Mouse (Mus musculus) heart, embryonic 15.5 days (tissue): ENCODE results near the gene 2210011C24Rik. TPM values are rescaled to one million over a fixed set of nuclear protein-coding genes. Genes with fewer than 3 reads are reported as not detected.

Source experiments
- ATAC-seq: fragments of 200-750 bp; cut with Nextera tagmentation; replicated peaks from 2 replicates; pipeline ENCODE4 v1.8.0; 2017; ENCODE audit warnings: low read depth, moderate TSS enrichment; ENCODE audit not compliant: insufficient number of reproducible peaks, insufficient read depth, low FRiP score
- H3K27ac ChIP-seq: fragments of 300-500 bp; sonication (generic); 2 replicates; pipeline ENCODE4 v1.5.1; 2015; ENCODE audit warnings: mild to moderate bottlenecking, inconsistent platforms
- H3K27me3 ChIP-seq: fragments of 300-500 bp; sonication (generic); 2 replicates; pipeline ENCODE4 v1.6.1; 2015; ENCODE audit warnings: inconsistent platforms
- H3K36me3 ChIP-seq: fragments of 300-500 bp; sonication (generic); 2 replicates; pipeline ENCODE4 v1.6.1; 2015; ENCODE audit warnings: mild to moderate bottlenecking, inconsistent platforms
- H3K4me1 ChIP-seq: fragments of 300-500 bp; sonication (generic); replicated peaks from 2 replicates; pipeline ENCODE4 v1.6.1; 2015; ENCODE audit warnings: inconsistent platforms
- H3K4me2 ChIP-seq: fragments of 300-500 bp; sonication (generic); 2 replicates; pipeline ENCODE4 v1.6.1; 2015; ENCODE audit warnings: inconsistent platforms, mild to moderate bottlenecking, moderate library complexity
- H3K4me3 ChIP-seq: fragments of 300-500 bp; sonication (generic); 2 replicates; pipeline ENCODE4 v1.5.1; 2015; ENCODE audit warnings: mild to moderate bottlenecking, inconsistent platforms
- H3K9ac ChIP-seq: fragments of 300-500 bp; sonication (generic); 2 replicates; pipeline ENCODE4 v1.6.1; 2015; ENCODE audit warnings: mild to moderate bottlenecking, inconsistent platforms
- H3K9me3 ChIP-seq: fragments of 300-500 bp; sonication (generic); replicated peaks from 2 replicates; pipeline ENCODE4 v1.6.1; 2016; ENCODE audit warnings: inconsistent platforms
- WGBS: fragments of 180-500 bp; shearing (Covaris S2); methylation state at CpG from one replicate; pipeline ENCODE4 v1.1.7; 2015; ENCODE audit warnings: mixed read lengths; 5-methylcytosine and 5-hydroxymethylcytosine counted together
- polyA plus RNA-seq: library from polyadenylated mRNA; unstranded; fragments of >200 nt; fragmentation: Nextera tagmentation; extraction: Ambion mirVana; gene quantifications from 2 replicates; pipeline ENCODE4 v1.2.1, GENCODE M21; 2015

Gene 2210011C24Rik
- polyA plus RNA-seq, 1 experiment from 2014 or later = 0.31 TPM

GRCm38 (mm10) chr8:84042066-84042947, 30.3 kb upstream of the 2210011C24Rik start, which contains the start of gene Il27ra:
Il27ra (minus strand) TSS chr8:84042589.
- H3K27ac ChIP-seq = 0 out of 2 replicates have a peak within 1 kb of the TSS, but pooled peaks have one; percentile 37
- H3K9me3 ChIP-seq = no peaks in the 10 kb centered on the region
- peak within 1 kb of the TSS; percentile 89 for H3K4me2 ChIP-seq
- peak within 1 kb of the TSS; percentile 58 for H3K9ac ChIP-seq
- H3K4me1 ChIP-seq = peaks cover 26% of the 10 kb centered on the region
- no peaks in the 10 kb centered on the region for H3K36me3 ChIP-seq
- 3% methylated on average over 40 of the region's 40 CpGs for WGBS
- H3K4me3 ChIP-seq = peak within 1 kb of the TSS; percentile 56
- ATAC-seq = peak; percentile 70
- H3K27me3 ChIP-seq = peaks cover 35% of the 10 kb centered on the region

DNA sequence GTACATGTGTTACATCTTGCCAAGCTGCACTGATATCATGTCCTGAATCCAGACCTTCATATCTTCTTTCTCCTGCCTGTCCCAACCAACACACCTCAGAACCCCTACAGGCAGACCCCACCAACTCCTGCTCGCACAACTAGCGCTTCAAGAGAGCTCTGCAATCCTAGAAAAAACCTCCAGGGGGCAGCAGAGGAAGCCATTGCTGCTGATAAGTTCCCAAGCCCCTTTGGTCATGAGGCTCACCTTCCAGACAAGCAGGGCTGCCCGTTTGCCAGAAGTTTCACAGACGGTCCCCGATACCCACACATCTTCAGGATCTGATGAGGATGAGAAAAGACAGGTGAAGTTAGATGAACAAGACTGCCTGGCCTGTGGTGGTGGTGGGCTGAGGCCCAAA, 27.1 kb upstream of the 2210011C24Rik start:
- peaks cover 16% of the 10 kb centered on the region for H3K27me3 ChIP-seq
- H3K9me3 ChIP-seq = no peaks in the 10 kb centered on the region
- H3K4me1 ChIP-seq = peaks cover 20% of the 10 kb centered on the region
- no peak for ATAC-seq
- no peak overlapping the region for H3K4me3 ChIP-seq
- no peak overlapping the region for H3K9ac ChIP-seq
- H3K4me2 ChIP-seq = no peak overlapping the region
- H3K36me3 ChIP-seq = no peaks in the 10 kb centered on the region
- 8% methylated on average over 5 of the region's 5 CpGs for WGBS
- H3K27ac ChIP-seq = no peak overlapping the region

DNA sequence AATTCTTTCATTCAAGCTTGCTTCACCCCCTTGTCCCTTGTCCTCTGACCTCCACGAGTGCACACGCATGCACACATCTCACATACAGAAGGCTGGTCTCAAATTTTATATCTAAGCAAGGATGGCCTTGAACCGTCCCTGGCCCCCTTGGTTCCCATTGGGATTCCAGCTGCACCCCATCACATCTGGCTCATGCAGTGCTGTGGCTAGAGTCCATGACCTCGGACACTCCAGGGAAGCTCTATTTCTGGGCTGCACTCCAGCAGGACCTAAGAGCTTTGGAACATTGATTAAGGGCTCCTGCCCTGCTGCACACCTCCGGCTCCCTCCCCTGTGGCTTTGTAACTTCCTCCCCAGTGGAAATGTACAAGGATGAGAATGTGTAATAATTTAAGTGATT, 26.0 kb upstream of the 2210011C24Rik start:
- Histone ChIP-seq H3K27me3 (peaks cover 6% of the 10 kb centered on the region; the same call in 1 of the 2 replicates), H3K36me3 (no peaks in the 10 kb centered on the region), H3K4me1 (peaks cover 19% of the 10 kb centered on the region), H3K27ac (no peak overlapping the region), H3K9me3 (no peaks in the 10 kb centered on the region), H3K4me3 (no peak overlapping the region), H3K4me2 (no peak overlapping the region), H3K9ac (no peak overlapping the region)
- WGBS = 57% methylated on average over 5 of the region's 5 CpGs
- no peak for ATAC-seq

DNA sequence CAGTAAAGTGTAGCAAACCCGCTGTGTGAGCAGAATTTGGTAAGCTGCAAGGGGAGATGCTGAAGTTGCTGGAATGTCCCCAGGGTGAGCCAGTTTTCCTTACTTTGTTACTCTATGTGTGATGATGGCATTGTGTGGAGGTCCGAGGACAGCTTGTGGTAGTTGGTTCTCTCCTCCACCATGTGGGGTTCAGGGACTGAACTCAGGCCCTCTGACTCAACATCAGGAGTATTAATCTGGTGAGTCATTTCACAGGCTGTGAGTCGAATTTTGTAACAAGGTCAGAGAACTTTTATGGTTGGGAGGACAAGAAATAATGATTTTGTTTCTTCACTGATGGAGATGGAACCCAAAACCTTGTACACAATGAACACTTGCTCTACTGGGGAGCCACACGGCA, 20.8 kb upstream of the 2210011C24Rik start:
- H3K4me3 ChIP-seq = no peak overlapping the region
- H3K4me2 ChIP-seq = no peak overlapping the region
- 69% methylated on average over 4 of the region's 4 CpGs for WGBS
- no peak overlapping the region for H3K9ac ChIP-seq
- no peak overlapping the region for H3K27ac ChIP-seq
- peaks cover 12% of the 10 kb centered on the region for H3K27me3 ChIP-seq
- H3K9me3 ChIP-seq = no peaks in the 10 kb centered on the region
- H3K36me3 ChIP-seq = no peaks in the 10 kb centered on the region
- ATAC-seq = no peak
- peaks cover under 1% of the 10 kb centered on the region; the same call in 1 of the 2 replicates for H3K4me1 ChIP-seq

GRCm38 (mm10) chr8:84029272-84029671, 17.3 kb upstream of the 2210011C24Rik start:
- Histone ChIP-seq H3K27ac (no peak overlapping the region), H3K36me3 (no peaks in the 10 kb centered on the region), H3K4me3 (no peak overlapping the region), H3K27me3 (peaks cover 41% of the 10 kb centered on the region), H3K4me2 (no peak overlapping the region), H3K9me3 (no peaks in the 10 kb centered on the region), H3K4me1 (peaks cover 12% of the 10 kb centered on the region), H3K9ac (no peak overlapping the region)
- 87% methylated on average over 5 of the region's 5 CpGs for WGBS
- no peak for ATAC-seq

DNA sequence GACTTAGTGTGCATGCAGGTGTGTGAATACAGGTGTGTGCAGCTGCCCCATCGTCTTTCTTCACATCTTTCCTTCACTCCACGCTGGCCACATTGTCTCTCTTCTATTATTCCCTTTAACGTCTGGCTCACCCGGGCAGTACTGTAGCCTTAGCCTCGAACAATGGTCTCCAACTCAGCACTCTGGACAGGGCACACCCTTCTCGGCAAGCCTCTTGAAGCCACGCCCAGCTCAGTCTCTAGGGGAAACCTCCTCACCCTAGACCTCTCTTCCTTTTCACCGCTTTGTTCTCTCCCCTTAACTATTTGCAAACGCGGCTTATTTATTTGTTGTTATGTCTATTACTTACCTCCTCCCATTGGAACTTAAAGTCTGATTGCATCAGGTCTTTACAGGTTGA, 15.5 kb upstream of the 2210011C24Rik start:
- no peaks in the 10 kb centered on the region for H3K9me3 ChIP-seq
- WGBS = 13% methylated on average over 10 of the region's 10 CpGs
- H3K4me1 ChIP-seq = peaks cover 30% of the 10 kb centered on the region
- ATAC-seq = no peak
- peaks cover 41% of the 10 kb centered on the region for H3K27me3 ChIP-seq
- H3K9ac ChIP-seq = no peak overlapping the region
- H3K4me2 ChIP-seq = no peak overlapping the region
- H3K27ac ChIP-seq = no peak overlapping the region
- H3K4me3 ChIP-seq = no peak overlapping the region
- no peaks in the 10 kb centered on the region for H3K36me3 ChIP-seq

DNA sequence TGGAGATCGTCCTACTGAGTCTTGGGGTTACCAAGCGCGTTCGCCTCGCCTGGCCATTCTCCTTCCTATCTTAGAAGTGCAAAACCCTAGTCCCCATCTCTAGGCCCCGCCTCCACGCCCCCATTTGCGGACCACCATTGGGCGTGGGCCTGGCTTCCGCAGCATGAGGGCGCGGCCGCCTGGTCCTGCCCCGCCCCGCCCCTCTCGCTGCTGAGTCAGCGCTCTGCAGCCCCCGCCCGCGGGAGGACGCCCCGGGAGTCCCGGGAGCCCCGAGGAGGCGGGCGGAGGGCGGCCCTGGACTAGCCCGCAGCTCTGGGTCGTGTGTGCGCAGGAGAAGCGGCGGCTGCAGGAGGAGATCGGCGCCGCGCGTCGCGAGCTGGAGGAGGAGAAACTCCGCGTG, 13.9 kb upstream of the 2210011C24Rik start:
- Histone ChIP-seq H3K4me1 (peaks cover 46% of the 10 kb centered on the region), H3K9me3 (no peaks in the 10 kb centered on the region), H3K9ac (peak overlapping the region; percentile 43; the same call in 1 of the 2 replicates), H3K27ac (no peak overlapping the region), H3K4me3 (peak overlapping the region; percentile 54), H3K36me3 (no peaks in the 10 kb centered on the region), H3K4me2 (peak overlapping the region; percentile 85), H3K27me3 (peaks cover 53% of the 10 kb centered on the region)
- 1% methylated on average over 41 of the region's 41 CpGs for WGBS
- ATAC-seq = no peak; the same call in 1 of the 2 replicates

DNA sequence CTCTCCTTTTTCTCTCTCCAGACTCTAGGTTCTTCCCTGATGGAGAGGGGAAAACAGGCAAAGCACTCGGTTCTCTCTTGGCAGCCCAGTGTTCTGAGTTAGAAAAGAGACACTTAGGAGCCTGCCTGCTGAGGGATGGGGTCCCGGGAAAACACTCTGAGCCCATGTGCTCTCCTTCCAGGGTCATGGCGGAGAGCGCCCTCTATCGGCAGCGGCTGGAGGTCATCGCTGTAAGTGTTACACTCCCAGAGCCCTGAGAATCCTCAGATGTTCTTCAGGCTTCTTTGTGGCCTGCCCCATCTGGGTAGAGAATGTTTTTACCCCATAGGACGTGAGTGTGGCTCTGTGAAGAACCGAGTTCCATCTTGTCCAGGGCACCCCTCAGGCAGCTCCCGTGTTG, 12.2 kb upstream of the 2210011C24Rik start:
- no peak for ATAC-seq
- no peak overlapping the region for H3K4me2 ChIP-seq
- H3K27me3 ChIP-seq = peaks cover 62% of the 10 kb centered on the region
- H3K4me3 ChIP-seq = no peak overlapping the region
- peaks cover 47% of the 10 kb centered on the region for H3K4me1 ChIP-seq
- H3K27ac ChIP-seq = peak overlapping the region; percentile 66; the same call in 1 of the 2 replicates
- H3K9ac ChIP-seq = no peak overlapping the region
- WGBS = 21% methylated on average over 10 of the region's 10 CpGs
- H3K9me3 ChIP-seq = no peaks in the 10 kb centered on the region
- H3K36me3 ChIP-seq = no peaks in the 10 kb centered on the region

GRCm38 (mm10) chr8:84023631-84024030, 11.7 kb upstream of the 2210011C24Rik start:
- H3K4me2 ChIP-seq = peak overlapping the region; percentile 23
- H3K9ac ChIP-seq = no peak overlapping the region
- peaks cover 47% of the 10 kb centered on the region for H3K4me1 ChIP-seq
- 29% methylated on average over 1 of the region's 1 CpGs for WGBS
- H3K27me3 ChIP-seq = peaks cover 58% of the 10 kb centered on the region
- peak overlapping the region; percentile 66 for H3K27ac ChIP-seq
- no peak overlapping the region for H3K4me3 ChIP-seq
- no peaks in the 10 kb centered on the region for H3K9me3 ChIP-seq
- ATAC-seq = no peak
- H3K36me3 ChIP-seq = no peaks in the 10 kb centered on the region

- Histone ChIP-seq H3K27ac (peak overlapping the region; percentile 66), H3K4me2 (peak overlapping the region; percentile 23), H3K36me3 (no peaks in the 10 kb centered on the region), H3K9me3 (no peaks in the 10 kb centered on the region), H3K9ac (no peak overlapping the region), H3K27me3 (peaks cover 54% of the 10 kb centered on the region), H3K4me3 (no peak overlapping the region), H3K4me1 (peaks cover 47% of the 10 kb centered on the region)
- 6% methylated on average over 5 of the region's 5 CpGs for WGBS
- peak; percentile 75 for ATAC-seq
Observed at GRCm38 (mm10) chr8:84023085-84023484, 11.1 kb upstream of the 2210011C24Rik start.

- no peak overlapping the region for H3K27ac ChIP-seq
- ATAC-seq = no peak
- H3K36me3 ChIP-seq = no peaks in the 10 kb centered on the region
- WGBS = 53% methylated on average over 12 of the region's 12 CpGs
- H3K4me2 ChIP-seq = peak overlapping the region; percentile 22; the same call in 1 of the 2 replicates
- no peak overlapping the region for H3K9ac ChIP-seq
- H3K27me3 ChIP-seq = peaks cover 38% of the 10 kb centered on the region
- no peak overlapping the region for H3K4me3 ChIP-seq
- peaks cover 47% of the 10 kb centered on the region for H3K4me1 ChIP-seq
- no peaks in the 10 kb centered on the region for H3K9me3 ChIP-seq
Observed at GRCm38 (mm10) chr8:84021569-84021968, 9.6 kb upstream of the 2210011C24Rik start.
